In genomic region chr2:167463802-167464201, GRCm38 (mm10) we compare ENCODE assay signal across 19 mouse cellular contexts. TPM values are rescaled to one million over a fixed set of nuclear protein-coding genes. Genes with fewer than 3 reads are reported as not detected.
DNase-seq lines count a peak whose midpoint lies in the region; ATAC-seq lines count a peak whose summit lies in the region.
"Had no signal": no experiment of that assay in that cellular context is flagged by ENCODE, and none has a peak within 500 bp of the region (broad histone marks: within the 10 kb centered on the region; RNA-seq: fewer than 3 reads in every experiment).

No protein-coding gene starts in this region.

- no peaks in the 10 kb centered on the region for H3K27me3 ChIP-seq in intestine, embryonic 15.5 days (replicated peaks)
- no peaks in the 10 kb centered on the region for H3K27me3 ChIP-seq in intestine, embryonic 16.5 days (replicated peaks; ENCODE audit: control insufficient read depth, insufficient read depth, low read length)
- H3K27me3 ChIP-seq: embryonic facial prominence, embryonic 12.5 days; forebrain, embryonic 12.5 days had no signal

- H3K27ac ChIP-seq in intestine, embryonic 15.5 days: no peak overlapping the region
- H3K27ac ChIP-seq in intestine, embryonic 16.5 days (ENCODE audit: low read length): peak overlapping the region; percentile 68
- H3K27ac ChIP-seq: embryonic facial prominence, embryonic 10.5 days; embryonic facial prominence, embryonic 12.5 days; forebrain, embryonic 10.5 days; forebrain, embryonic 12.5 days had no signal

- no peaks in the 10 kb centered on the region for H3K4me1 ChIP-seq in intestine, embryonic 15.5 days (replicated peaks)
- H3K4me1 ChIP-seq in intestine, embryonic 16.5 days (ENCODE audit: control insufficient read depth, insufficient read depth, low read length): no peaks in the 10 kb centered on the region
- H3K4me1 ChIP-seq: embryonic facial prominence, embryonic 10.5 days; embryonic facial prominence, embryonic 12.5 days; forebrain, embryonic 10.5 days; forebrain, embryonic 12.5 days had no signal

- H3K9me3 ChIP-seq in intestine, embryonic 15.5 days: no peaks in the 10 kb centered on the region
- H3K9me3 ChIP-seq in intestine, embryonic 16.5 days (ENCODE audit: control insufficient read depth, low read length): no peaks in the 10 kb centered on the region
- H3K9me3 ChIP-seq: embryonic facial prominence, embryonic 10.5 days; embryonic facial prominence, embryonic 12.5 days; forebrain, embryonic 10.5 days; forebrain, embryonic 12.5 days had no signal

- no peak overlapping the region for H3K4me3 ChIP-seq in intestine, embryonic 15.5 days (replicated peaks)
- no peak overlapping the region for H3K4me3 ChIP-seq in intestine, embryonic 16.5 days (ENCODE audit: low read length)
- H3K4me3 ChIP-seq: embryonic facial prominence, embryonic 10.5 days; embryonic facial prominence, embryonic 12.5 days; forebrain, embryonic 10.5 days; forebrain, embryonic 12.5 days had no signal

- peak; percentile 86 for ATAC-seq in intestine, embryonic 15.5 days
- peak; percentile 91 for ATAC-seq in intestine, embryonic 16.5 days
- ATAC-seq: forebrain, embryonic 14.5 days; forebrain, embryonic 16.5 days had no signal

- DNase-seq in large intestine, adult 2 months (ENCODE audit: low read depth, low spot score): peak; percentile 54
- no peak for DNase-seq in adrenal gland, postnatal 36 days
- no peak for DNase-seq in thymus, postnatal 4 days
- no peak for DNase-seq in lung, postnatal 36 days
- DNase-seq: adrenal gland, adult 2 months; adrenal gland, postnatal 10 days; adrenal gland, postnatal 25 days; cerebellum, adult 11-12 months; cerebellum, adult 2 months; cerebellum, adult 9-10 months; cerebellum, postnatal 25 days had no signal

- no peak overlapping the region for H3K4me2 ChIP-seq in intestine, embryonic 15.5 days (replicated peaks)
- H3K4me2 ChIP-seq in intestine, embryonic 16.5 days (ENCODE audit: low read depth, low read length): no peak overlapping the region
- H3K4me2 ChIP-seq: embryonic facial prominence, embryonic 12.5 days; forebrain, embryonic 12.5 days had no signal

- peaks cover 19% of the 10 kb centered on the region; the same call in 1 of the 2 replicates for H3K36me3 ChIP-seq in intestine, embryonic 15.5 days
- H3K36me3 ChIP-seq in intestine, embryonic 16.5 days (ENCODE audit: control insufficient read depth, insufficient read depth, low read length): 0 out of 2 replicates have a peak, but pooled peaks cover 14% of the 10 kb centered on the region

- 78% methylated on average over 5 of the region's 5 CpGs for WGBS in intestine, embryonic 15.5 days
- WGBS in intestine, embryonic 16.5 days: 74% methylated on average over 5 of the region's 5 CpGs
- WGBS in large intestine, adult 2 months: 36% methylated on average over 5 of the region's 5 CpGs

- no peak overlapping the region for H3K9ac ChIP-seq in intestine, embryonic 15.5 days
- H3K9ac ChIP-seq in intestine, embryonic 16.5 days (ENCODE audit: low read depth, low read length): no peak overlapping the region
- H3K9ac ChIP-seq: embryonic facial prominence, embryonic 12.5 days; forebrain, embryonic 12.5 days had no signal

RNA-seq across cellular contexts. Expression of gene Rnf114, which starts 28.6 kb away (rescaled TPM):
- polyA plus RNA-seq in intestine, embryonic 15.5 days (2015; fragmentation: Nextera tagmentation; extraction: Ambion mirVana): 65.3 and 73.3 TPM in 2 replicates
- 75.7 and 76.5 TPM in 2 replicates for polyA plus RNA-seq in intestine, embryonic 16.5 days (2015; fragmentation: Nextera tagmentation; extraction: Ambion mirVana)
- 119 and 142 TPM in 2 replicates for polyA plus RNA-seq in large intestine, adult 2 months (2012; rRNA removed)
- 10 to 100 TPM; 77.1 to 87.6 TPM for total RNA-seq in adrenal gland, postnatal 36 days (2021)

RNA-seq across cellular contexts. Expression of gene Spata2, which starts 28.9 kb away (rescaled TPM):
- polyA plus RNA-seq in intestine, embryonic 15.5 days (2015; fragmentation: Nextera tagmentation; extraction: Ambion mirVana): 12.7 and 13.8 TPM in 2 replicates
- polyA plus RNA-seq in intestine, embryonic 16.5 days (2015; fragmentation: Nextera tagmentation; extraction: Ambion mirVana): 14.2 and 15.4 TPM in 2 replicates
- 41.8 and 67.7 TPM in 2 replicates for polyA plus RNA-seq in large intestine, adult 2 months (2012; rRNA removed)
- 10 to 100 TPM; 39.8 to 43.3 TPM for total RNA-seq in adrenal gland, postnatal 36 days (2021)

RNA-seq across cellular contexts. Expression of gene Slc9a8, which starts 42.3 kb away (rescaled TPM):
- 19.9 and 21.7 TPM in 2 replicates for polyA plus RNA-seq in intestine, embryonic 15.5 days (2015; fragmentation: Nextera tagmentation; extraction: Ambion mirVana)
- polyA plus RNA-seq in intestine, embryonic 16.5 days (2015; fragmentation: Nextera tagmentation; extraction: Ambion mirVana): 19.0 and 21.4 TPM in 2 replicates
- polyA plus RNA-seq in large intestine, adult 2 months (2012; rRNA removed): 31.9 and 45.7 TPM in 2 replicates
- total RNA-seq in adrenal gland, postnatal 36 days (2021): 10 to 100 TPM; 37.4 to 38.3 TPM
